Mouse (Mus musculus) right cerebral cortex, adult 2 months (tissue): ENCODE results near the gene Lrrc32.

Experiments
- DNase-seq, 2 experiments: peaks; one replicate each; pipeline ENCODE4 v3.0.0; 2021 to 2022; ENCODE audit warnings: low spot score in 2 of 2

Lrrc32 gene

DNA sequence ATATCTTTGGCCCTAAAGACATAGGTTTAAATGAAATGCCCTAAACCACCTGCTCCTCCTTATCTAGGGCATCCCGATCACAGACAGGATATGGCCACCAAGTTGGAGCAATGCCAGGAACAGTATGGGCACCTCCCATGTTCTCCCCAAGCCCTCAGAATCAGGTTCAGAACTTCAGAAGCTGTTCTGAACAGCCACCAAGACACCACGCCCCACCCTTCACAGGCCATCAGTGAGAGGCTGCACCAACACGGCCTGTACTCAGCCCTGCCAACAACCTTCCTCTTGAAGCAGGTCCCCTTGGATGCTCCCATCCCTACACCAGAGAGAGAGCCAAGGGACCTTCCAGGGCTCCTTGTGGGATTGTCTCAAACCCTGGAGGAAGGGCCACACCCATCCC lies 55.5 kb downstream of the Lrrc32 start:
- DNase-seq = no peak

DNA sequence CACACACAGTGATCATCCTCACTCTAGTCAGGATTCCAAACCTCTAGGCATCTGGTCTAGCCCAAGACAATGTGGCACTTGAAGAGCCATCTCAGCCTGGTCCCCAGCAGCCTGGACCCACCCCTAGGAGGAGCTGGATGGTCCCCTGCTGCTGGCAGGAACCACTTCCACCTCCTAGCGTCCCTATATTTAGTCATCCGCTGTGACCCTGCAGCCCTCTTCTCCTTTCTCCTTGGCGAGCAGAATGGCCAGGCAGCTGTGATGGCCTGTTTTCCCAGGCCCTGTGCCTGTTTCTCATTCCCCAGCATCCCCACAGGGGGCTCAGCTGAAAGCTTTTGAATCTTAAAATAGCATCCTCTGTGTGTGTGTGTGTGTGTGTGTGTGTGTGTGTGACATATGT lies 59.8 kb downstream of the Lrrc32 start:
- DNase-seq = no peak

DNA sequence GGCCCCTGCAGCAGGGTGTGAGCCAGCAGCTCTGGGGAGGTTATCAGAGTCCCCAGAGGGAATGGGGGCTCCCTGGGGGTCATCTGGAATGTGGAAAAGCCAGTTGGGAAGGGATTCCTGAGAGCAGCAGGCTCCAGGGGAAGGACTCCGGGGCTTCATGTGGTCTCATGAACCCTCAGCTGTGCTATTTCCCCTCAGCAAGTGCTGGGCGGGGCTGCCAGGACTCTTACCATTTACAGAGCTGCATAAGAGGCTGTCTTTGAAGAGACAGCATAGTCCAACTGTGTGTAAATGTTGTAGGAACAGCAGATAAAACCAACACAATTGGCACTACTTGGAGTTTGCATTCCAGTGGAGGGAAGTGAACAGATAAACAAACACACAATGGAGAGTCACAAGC lies 61.5 kb downstream of the Lrrc32 start:
- DNase-seq = no peak

DNA sequence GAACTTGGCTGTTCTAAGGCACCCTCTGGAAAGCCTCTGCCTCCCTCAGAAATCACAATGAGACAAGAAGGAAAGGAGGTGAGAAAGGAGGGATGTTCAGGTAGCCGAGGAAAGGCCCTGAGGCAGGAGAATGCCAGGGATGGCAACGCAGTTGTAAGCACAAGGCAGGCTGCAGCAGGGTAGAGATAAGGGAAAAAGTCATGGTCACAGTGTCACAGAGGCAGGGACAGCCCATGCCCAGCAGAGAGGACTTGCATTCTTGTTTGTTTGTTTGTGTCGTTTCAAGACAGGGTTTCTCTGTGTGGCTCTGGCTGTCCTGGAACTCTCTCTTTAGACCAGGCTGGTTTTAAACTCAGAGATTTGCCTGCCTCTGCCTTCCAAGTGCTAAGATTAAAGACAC lies 62.0 kb downstream of the Lrrc32 start:
- no peak for DNase-seq
